Mouse (Mus musculus) small intestine, adult 2 months (tissue): ENCODE measurements around the gene Aldh3b1.

ENCODE experiments used
- CTCF ChIP-seq: fragments of 200-500 bp; IDR thresholded peaks from 2 replicates; pipeline ENCODE4 v1.5.1; 2012; ENCODE audit warnings: low read depth, mild to moderate bottlenecking, control low read depth, inconsistent platforms, low read length, moderate library complexity, mixed read lengths; ENCODE audit not compliant: insufficient replicate concordance, insufficient read length; ENCODE audit errors: extremely low read depth
- POLR2A ChIP-seq: fragments of 200-500 bp; IDR thresholded peaks from 2 replicates; pipeline ENCODE4 v1.6.1; 2012; ENCODE audit warnings: low read depth, mild to moderate bottlenecking, control low read depth, inconsistent platforms, low read length, moderate library complexity

- TF ChIP-seq POLR2A (no peak), CTCF (no peak)
Measured at GRCm38 (mm10) chr19:3868290-3868689, 61.3 kb downstream of the Aldh3b1 start.
